Mouse (Mus musculus) E14TG2a.4 (cell line): Measurements from ENCODE around the gene Srgap2.

Experiments used
- CTCF ChIP-seq: conservative IDR thresholded peaks from 2 replicates; pipeline ENCODE4 v1.5.1; 2014; ENCODE audit warnings: low read length
- NANOG ChIP-seq: IDR thresholded peaks from 2 replicates; pipeline ENCODE4 v1.6.1; 2014; ENCODE audit warnings: borderline replicate concordance, low read length, mixed read lengths

- no peak for TF ChIP-seq CTCF
- TF ChIP-seq NANOG = no peak
Observed at GRCm38 (mm10) chr1:131562081-131562480, 34.9 kb upstream of the Srgap2 start.
